Mouse (Mus musculus): ENCODE data around the gene Car6.

- TF ChIP-seq GATA1 (IDR thresholded peaks at IDR 0.05; ENCODE audit: borderline replicate concordance, low read length) (no peak), FLI1 (IDR thresholded peaks at IDR 0.05; ENCODE audit: low read length) (no peak)
These were observed 23.0 kb downstream of the Car6 start for GRCm38 (mm10) chr4:150178131-150178530.

Measured in megakaryocyte, embryonic 14.5 days (primary cell).